Mouse (Mus musculus) Muller cell, postnatal 12 days (primary cell): Measurements from ENCODE around the gene Foxa3.
A peak's percentile ranks its signal among the peaks of the same experiment; 100 is the strongest.
"Not testable (repeated sequence)": the region's sequence is repeated elsewhere in the genome, so short reads cannot be mapped to it uniquely, and the experiment has no call there.

ENCODE experiments used
- DNase-seq: peaks from one replicate; pipeline ENCODE4 v3.0.0-alpha.2; 2015; ENCODE audit errors: inconsistent ontology term

Gene Foxa3

GRCm38 (mm10) chr7:19023357-19023814 is at the start of gene Foxa3:
Gene Foxa3 (minus strand): TSS chr7:19023538.
- peak; percentile 51 for DNase-seq

- DNase-seq = not testable (repeated sequence)
Observed at GRCm38 (mm10) chr7:19071024-19071423, 47.7 kb upstream of the Foxa3 start.

DNA sequence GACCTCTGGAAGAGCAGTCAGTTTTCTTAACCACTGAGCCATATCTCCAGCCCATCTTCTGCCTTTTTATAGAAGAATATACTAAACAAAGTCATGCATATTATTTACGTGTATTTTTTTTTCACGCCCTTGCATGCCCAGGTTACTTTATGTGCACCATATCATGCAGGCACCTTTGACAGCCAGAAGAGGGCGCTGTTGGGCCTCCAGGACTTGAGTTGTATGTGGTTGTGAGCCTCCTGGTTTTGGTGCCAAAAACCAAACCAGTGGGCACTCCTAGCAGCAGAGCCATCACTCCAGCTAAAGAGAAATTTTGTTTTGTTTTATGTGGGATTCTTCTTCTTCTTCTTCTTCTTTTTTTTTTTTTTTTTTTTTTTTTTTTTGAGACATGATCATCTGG is 46.2 kb upstream of the Foxa3 start:
- DNase-seq = no peak

DNA sequence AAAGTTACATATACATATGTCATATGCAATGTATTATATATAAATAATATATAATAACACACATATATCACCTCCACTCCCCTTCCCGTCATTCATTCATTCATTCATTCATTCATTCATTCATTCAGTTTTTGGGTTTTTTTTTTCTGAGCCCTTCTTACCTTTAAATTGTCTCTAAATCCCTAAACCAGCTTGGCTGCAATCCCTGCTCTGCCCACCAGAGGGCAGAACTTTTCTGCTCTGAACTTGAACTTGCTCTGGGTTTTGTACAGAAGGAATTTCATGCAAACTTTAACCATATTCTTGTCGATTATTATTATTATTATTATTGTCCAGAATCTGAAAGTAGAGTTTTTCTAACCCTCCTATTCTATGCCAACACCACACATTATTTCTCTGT is 45.4 kb upstream of the Foxa3 start:
- peak; percentile 45 for DNase-seq

- no peak for DNase-seq
Observed at GRCm38 (mm10) chr7:19067935-19068334, 44.6 kb upstream of the Foxa3 start.

- no peak for DNase-seq
Observed at GRCm38 (mm10) chr7:19067063-19067462, 43.7 kb upstream of the Foxa3 start.

DNA sequence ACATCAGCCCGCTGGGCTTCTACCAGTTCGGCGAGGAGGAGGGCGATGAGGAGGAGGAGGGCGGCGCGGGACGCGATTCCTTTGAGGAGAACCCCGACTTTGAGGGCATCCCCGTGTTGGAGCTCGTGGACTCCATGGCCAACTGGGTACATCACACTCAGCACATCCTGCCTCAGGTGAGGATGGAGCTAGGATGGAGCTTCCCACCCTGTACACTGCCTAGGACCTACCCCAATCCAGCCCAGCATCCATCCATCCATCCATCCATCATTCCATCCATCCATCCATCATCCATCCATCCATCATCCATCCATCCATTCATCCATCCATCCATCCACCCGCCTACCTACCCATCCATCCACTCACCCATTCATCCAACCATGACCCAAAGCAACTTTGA is 42.6 kb upstream of the Foxa3 start:
- DNase-seq = no peak

DNA sequence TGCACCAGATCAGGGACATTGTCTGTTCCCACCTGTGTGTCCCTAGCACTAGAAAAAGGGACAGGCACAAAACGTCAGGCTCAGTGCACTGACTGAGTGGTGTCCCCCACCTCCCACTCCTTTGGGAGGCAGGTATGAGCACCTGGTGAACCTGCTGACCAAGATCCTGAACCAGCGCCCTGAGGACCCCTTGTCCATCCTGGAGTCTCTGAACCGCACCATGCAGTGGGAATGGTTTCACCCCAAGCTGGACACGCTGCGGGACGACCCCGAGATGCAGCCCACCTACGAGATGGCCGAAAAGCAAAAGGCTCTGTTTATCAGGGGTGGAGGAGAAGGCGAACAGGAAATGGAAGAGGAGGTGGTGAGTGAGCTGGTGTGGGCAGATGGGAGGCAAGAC is 34.1 kb upstream of the Foxa3 start:
- no peak for DNase-seq

- no peak for DNase-seq
Observed at GRCm38 (mm10) chr7:19055108-19055507, 31.8 kb upstream of the Foxa3 start.

DNA sequence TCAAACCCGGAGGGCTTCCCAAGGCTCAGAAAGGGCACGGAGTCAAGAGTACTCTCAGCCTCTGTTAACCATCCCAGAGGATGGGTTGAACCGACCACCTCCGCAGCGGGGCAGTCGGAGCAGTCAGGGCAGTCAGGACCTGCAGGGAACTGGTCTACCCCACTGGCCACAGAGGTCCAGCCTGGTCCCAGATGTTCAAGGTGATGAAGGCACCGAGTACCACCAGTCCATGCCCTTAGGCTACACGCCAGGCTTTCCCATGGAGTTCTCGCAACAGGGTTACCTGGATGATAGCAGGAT is 31.4 kb upstream of the Foxa3 start:
- no peak for DNase-seq

GRCm38 (mm10) chr7:19054047-19054776 is 30.9 kb upstream of the Foxa3 start, which contains the start of gene Rsph6a:
Gene Rsph6a (plus strand): TSS chr7:19054690.
- no peak for DNase-seq

DNA sequence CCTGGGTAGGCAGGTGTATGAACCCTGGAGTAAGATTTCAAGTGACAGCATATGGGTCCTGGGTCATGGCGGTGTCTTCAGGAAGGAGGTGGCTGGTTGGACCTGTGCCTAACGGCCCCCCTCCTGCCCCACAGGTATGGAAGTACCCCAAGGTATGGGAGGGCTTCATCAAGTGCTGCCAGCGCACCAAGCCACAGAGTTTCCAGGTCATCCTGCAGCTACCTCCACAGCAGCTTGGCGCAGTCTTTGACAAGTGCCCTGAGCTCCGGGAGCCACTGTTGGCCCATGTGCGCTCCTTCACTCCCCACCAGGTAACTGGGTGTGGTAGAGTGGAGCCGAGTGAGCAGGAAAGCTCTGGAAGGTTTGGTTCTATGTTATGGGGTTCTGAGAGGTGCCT is 29.8 kb upstream of the Foxa3 start:
- no peak for DNase-seq

- DNase-seq = no peak
Observed at GRCm38 (mm10) chr7:19052345-19053135, 29.2 kb upstream of the Foxa3 start.

- DNase-seq = no peak
Observed at GRCm38 (mm10) chr7:19051161-19051560, 27.8 kb upstream of the Foxa3 start.

DNA sequence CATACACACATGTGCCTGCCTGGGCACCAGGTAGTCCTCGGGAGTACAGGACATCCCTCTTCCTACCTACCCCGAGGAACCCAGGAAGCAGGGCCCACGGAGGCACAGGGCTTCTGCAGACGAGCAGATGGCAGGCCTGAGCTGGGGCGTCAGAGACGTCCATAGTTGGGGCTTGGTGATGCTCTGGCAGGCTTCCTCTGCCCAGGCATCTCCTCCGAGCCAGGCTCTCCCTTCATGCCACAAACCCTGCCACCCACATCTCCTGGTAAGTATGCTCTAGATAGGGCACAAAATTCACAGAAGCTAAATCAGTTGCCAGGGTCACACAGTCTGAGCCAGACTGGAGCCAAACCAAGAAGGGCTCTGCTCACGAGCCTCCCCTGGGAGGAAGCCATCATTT is 26.8 kb upstream of the Foxa3 start:
- no peak for DNase-seq

GRCm38 (mm10) chr7:19049252-19049651 is 25.9 kb upstream of the Foxa3 start:
- DNase-seq = no peak

DNA sequence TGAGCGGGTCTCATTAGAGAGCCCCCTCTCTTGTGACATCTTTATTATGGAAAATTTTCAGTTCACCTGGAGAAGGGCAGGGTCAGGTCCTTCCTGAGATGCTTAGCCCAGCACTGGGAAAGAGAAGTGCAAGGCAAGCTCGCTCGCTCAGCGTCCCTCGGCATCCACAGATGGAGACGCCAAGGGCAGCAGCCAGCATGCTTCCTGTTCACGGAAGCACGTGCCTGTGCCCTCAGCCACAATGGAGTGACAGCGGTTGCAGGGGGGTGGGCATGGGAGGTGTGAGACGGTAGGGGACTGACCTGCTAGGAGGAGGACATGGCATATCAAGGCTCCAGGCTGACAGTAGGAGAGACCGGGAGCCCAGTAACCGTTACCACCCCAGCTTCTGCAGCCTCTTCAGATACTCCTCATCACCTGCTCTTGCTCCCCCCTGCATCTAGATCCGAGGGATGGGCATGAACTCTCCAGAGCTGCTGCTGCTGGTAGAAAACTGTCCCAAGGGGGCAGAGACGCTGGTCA is 24.7 kb upstream of the Foxa3 start:
- no peak for DNase-seq

GRCm38 (mm10) chr7:19046286-19047069 is 23.1 kb upstream of the Foxa3 start:
- DNase-seq = peak; percentile 32

GRCm38 (mm10) chr7:19044616-19045015 is 21.3 kb upstream of the Foxa3 start:
- no peak for DNase-seq

DNA sequence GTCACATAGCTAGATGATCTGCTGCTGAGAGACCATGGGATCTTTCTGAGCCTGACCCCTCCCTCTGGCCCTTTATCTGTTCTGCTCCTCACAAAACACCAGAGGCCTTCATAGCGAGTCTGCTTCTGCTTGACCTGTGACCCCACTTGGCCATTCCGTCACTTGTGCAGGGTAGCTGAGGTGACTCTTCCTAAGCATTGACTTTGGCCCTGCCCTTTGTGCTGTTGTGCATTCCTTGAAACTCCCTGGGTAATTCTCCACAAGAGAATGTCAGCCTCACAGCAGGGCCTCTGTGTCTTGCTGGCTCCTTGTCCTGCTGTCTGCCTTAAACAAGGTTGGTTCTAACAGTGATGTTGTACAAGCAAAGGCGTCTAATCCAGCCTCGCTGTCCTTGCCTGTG is 8.3 kb upstream of the Foxa3 start:
- DNase-seq = no peak

GRCm38 (mm10) chr7:19029084-19029653 is 5.8 kb upstream of the Foxa3 start:
- peak; percentile 40 for DNase-seq

- no peak for DNase-seq
Observed at GRCm38 (mm10) chr7:19028067-19028466, 4.7 kb upstream of the Foxa3 start.
